Mouse (Mus musculus) stomach, postnatal 0 days (tissue): Measurements from ENCODE around the gene Gtdc1.

Source experiments
- CTCF ChIP-seq: IDR thresholded peaks from 2 replicates; pipeline ENCODE4 v1.5.1; 2016; ENCODE audit warnings: antibody characterized with exemption, low read depth, mild to moderate bottlenecking, moderate library complexity
- EP300 ChIP-seq: optimal IDR thresholded peaks from 2 replicates; pipeline ENCODE3; 2016; ENCODE audit warnings: antibody characterized with exemption

DNA sequence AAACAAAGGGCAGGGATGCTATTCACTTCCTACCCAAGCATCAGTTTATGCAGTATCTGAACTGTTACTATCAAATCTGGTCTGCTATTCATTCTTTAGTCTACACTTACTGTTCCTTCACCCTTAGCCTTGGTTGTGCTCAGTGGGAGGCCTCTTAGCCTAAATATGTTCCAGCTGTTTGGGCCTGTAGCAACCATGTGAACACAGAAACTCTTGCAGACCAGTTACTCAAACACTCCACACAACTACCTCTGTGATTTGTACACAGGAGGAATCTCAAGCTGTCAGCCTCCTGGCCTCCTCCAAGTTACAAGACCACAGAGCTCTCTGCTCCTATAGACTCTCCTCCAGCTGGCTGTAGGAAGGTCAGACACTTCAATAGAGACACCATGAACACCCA is 384.7 kb downstream of the Gtdc1 start:
- TF ChIP-seq CTCF, result no peak
- TF ChIP-seq EP300, result no peak
